Mouse (Mus musculus): ENCODE measurements around the gene Jkamp. TPM values are rescaled to one million over a fixed set of nuclear protein-coding genes. Genes with fewer than 3 reads are reported as not detected.
"Not testable (repeated sequence)": the region's sequence is repeated elsewhere in the genome, so short reads cannot be mapped to it uniquely, and the experiment has no call there.

Gene Jkamp
- polyA plus RNA-seq (2015; fragmentation: Nextera tagmentation; extraction: Ambion mirVana): 15.9 and 17.4 TPM in 2 replicates

GRCm38 (mm10) chr12:72085329-72086165 is at the start of gene Jkamp, which contains the start of gene L3hypdh:
Gene Jkamp, plus strand, starts transcription at chr12:72085589.
Gene L3hypdh, minus strand, starts transcription at chr12:72085439.
- Histone ChIP-seq H3K4me1 (ENCODE audit: control insufficient read depth, low read depth, low read length) (peaks cover 7% of the 10 kb centered on the region; the same call in 1 of the 2 replicates), H3K4me2 (ENCODE audit: low read depth, low read length) (peak within 1 kb of the TSS; percentile 78), H3K27me3 (ENCODE audit: control insufficient read depth, insufficient read depth, low read depth, low read length) (peaks cover 13% of the 10 kb centered on the region), H3K9ac (ENCODE audit: low read depth, low read length) (peak within 1 kb of the TSS; percentile 81), H3K36me3 (ENCODE audit: control insufficient read depth, insufficient read depth) (no peaks in the 10 kb centered on the region), H3K9me3 (replicated peaks; ENCODE audit: control insufficient read depth, low read length) (no peaks in the 10 kb centered on the region), H3K4me3 (ENCODE audit: low read depth, low read length) (peak within 1 kb of the TSS; percentile 87), H3K27ac (ENCODE audit: low read length) (peak within 1 kb of the TSS; percentile 93)
- ATAC-seq (ENCODE audit: low read depth): peak; percentile 89
- under 1% methylated on average over 60 of the region's 60 CpGs for WGBS (ENCODE audit: insufficient replicate concordance)

- H3K4me1 ChIP-seq (ENCODE audit: control insufficient read depth, low read depth, low read length): no peaks in the 10 kb centered on the region
- 42% methylated on average over 9 of the region's 9 CpGs for WGBS (ENCODE audit: insufficient replicate concordance)
- H3K36me3 ChIP-seq (ENCODE audit: control insufficient read depth, insufficient read depth): no peaks in the 10 kb centered on the region
- no peak for ATAC-seq (ENCODE audit: low read depth)
- no peaks in the 10 kb centered on the region for H3K27me3 ChIP-seq (ENCODE audit: control insufficient read depth, insufficient read depth, low read depth, low read length)
- H3K4me2 ChIP-seq (ENCODE audit: low read depth, low read length): no peak overlapping the region
- no peak overlapping the region for H3K4me3 ChIP-seq (ENCODE audit: low read depth, low read length)
- H3K9ac ChIP-seq (ENCODE audit: low read depth, low read length): no peak overlapping the region
- H3K9me3 ChIP-seq (replicated peaks; ENCODE audit: control insufficient read depth, low read length): no peaks in the 10 kb centered on the region
- H3K27ac ChIP-seq (ENCODE audit: low read length): no peak overlapping the region
Measured at GRCm38 (mm10) chr12:72036097-72036661, 49.2 kb upstream of the Jkamp start.

- Histone ChIP-seq H3K4me3 (ENCODE audit: low read depth, low read length) (no peak overlapping the region), H3K36me3 (ENCODE audit: control insufficient read depth, insufficient read depth) (no peaks in the 10 kb centered on the region), H3K4me1 (ENCODE audit: control insufficient read depth, low read depth, low read length) (no peaks in the 10 kb centered on the region), H3K9me3 (replicated peaks; ENCODE audit: control insufficient read depth, low read length) (no peaks in the 10 kb centered on the region), H3K4me2 (ENCODE audit: low read depth, low read length) (no peak overlapping the region), H3K27ac (ENCODE audit: low read length) (no peak overlapping the region), H3K9ac (ENCODE audit: low read depth, low read length) (no peak overlapping the region), H3K27me3 (ENCODE audit: control insufficient read depth, insufficient read depth, low read depth, low read length) (no peaks in the 10 kb centered on the region)
- 58% methylated on average over 6 of the region's 6 CpGs for WGBS (ENCODE audit: insufficient replicate concordance)
- no peak for ATAC-seq (ENCODE audit: low read depth)
Measured at GRCm38 (mm10) chr12:72037049-72037448, 48.3 kb upstream of the Jkamp start.

- Histone ChIP-seq H3K4me1 (ENCODE audit: control insufficient read depth, low read depth, low read length) (no peaks in the 10 kb centered on the region), H3K27ac (ENCODE audit: low read length) (no peak overlapping the region), H3K27me3 (ENCODE audit: control insufficient read depth, insufficient read depth, low read depth, low read length) (no peaks in the 10 kb centered on the region), H3K36me3 (ENCODE audit: control insufficient read depth, insufficient read depth) (no peaks in the 10 kb centered on the region), H3K9me3 (replicated peaks; ENCODE audit: control insufficient read depth, low read length) (no peaks in the 10 kb centered on the region), H3K9ac (ENCODE audit: low read depth, low read length) (no peak overlapping the region), H3K4me2 (ENCODE audit: low read depth, low read length) (no peak overlapping the region), H3K4me3 (ENCODE audit: low read depth, low read length) (no peak overlapping the region)
- WGBS (ENCODE audit: insufficient replicate concordance): 46% methylated on average over 2 of the region's 2 CpGs
- no peak for ATAC-seq (ENCODE audit: low read depth)
Measured at GRCm38 (mm10) chr12:72038866-72039265, 46.5 kb upstream of the Jkamp start.

- Histone ChIP-seq H3K9ac (ENCODE audit: low read depth, low read length) (no peak overlapping the region), H3K27ac (ENCODE audit: low read length) (no peak overlapping the region), H3K9me3 (replicated peaks; ENCODE audit: control insufficient read depth, low read length) (no peaks in the 10 kb centered on the region), H3K27me3 (ENCODE audit: control insufficient read depth, insufficient read depth, low read depth, low read length) (no peaks in the 10 kb centered on the region), H3K4me3 (ENCODE audit: low read depth, low read length) (no peak overlapping the region), H3K4me1 (ENCODE audit: control insufficient read depth, low read depth, low read length) (no peaks in the 10 kb centered on the region), H3K36me3 (ENCODE audit: control insufficient read depth, insufficient read depth) (no peaks in the 10 kb centered on the region), H3K4me2 (ENCODE audit: low read depth, low read length) (no peak overlapping the region)
- WGBS (ENCODE audit: insufficient replicate concordance): 52% methylated on average over 8 of the region's 8 CpGs
- ATAC-seq (ENCODE audit: low read depth): no peak
Measured at GRCm38 (mm10) chr12:72039501-72039900, 45.9 kb upstream of the Jkamp start.

GRCm38 (mm10) chr12:72041238-72041637 is 44.2 kb upstream of the Jkamp start:
- no peak overlapping the region for H3K9ac ChIP-seq (ENCODE audit: low read depth, low read length)
- H3K4me1 ChIP-seq (ENCODE audit: control insufficient read depth, low read depth, low read length): no peaks in the 10 kb centered on the region
- WGBS (ENCODE audit: insufficient replicate concordance): 67% methylated on average over 3 of the region's 3 CpGs
- H3K4me3 ChIP-seq (ENCODE audit: low read depth, low read length): no peak overlapping the region
- H3K4me2 ChIP-seq (ENCODE audit: low read depth, low read length): no peak overlapping the region
- no peaks in the 10 kb centered on the region for H3K27me3 ChIP-seq (ENCODE audit: control insufficient read depth, insufficient read depth, low read depth, low read length)
- no peaks in the 10 kb centered on the region for H3K9me3 ChIP-seq (replicated peaks; ENCODE audit: control insufficient read depth, low read length)
- H3K36me3 ChIP-seq (ENCODE audit: control insufficient read depth, insufficient read depth): no peaks in the 10 kb centered on the region
- no peak overlapping the region for H3K27ac ChIP-seq (ENCODE audit: low read length)
- no peak for ATAC-seq (ENCODE audit: low read depth)

GRCm38 (mm10) chr12:72047513-72047912 is 37.9 kb upstream of the Jkamp start:
- Histone ChIP-seq H3K4me1 (ENCODE audit: control insufficient read depth, low read depth, low read length) (no peaks in the 10 kb centered on the region), H3K27ac (ENCODE audit: low read length) (no peak overlapping the region), H3K27me3 (ENCODE audit: control insufficient read depth, insufficient read depth, low read depth, low read length) (no peaks in the 10 kb centered on the region), H3K36me3 (ENCODE audit: control insufficient read depth, insufficient read depth) (no peaks in the 10 kb centered on the region), H3K4me3 (ENCODE audit: low read depth, low read length) (no peak overlapping the region), H3K9ac (ENCODE audit: low read depth, low read length) (no peak overlapping the region), H3K9me3 (replicated peaks; ENCODE audit: control insufficient read depth, low read length) (no peaks in the 10 kb centered on the region), H3K4me2 (ENCODE audit: low read depth, low read length) (no peak overlapping the region)
- 5% methylated on average over 2 of the region's 2 CpGs for WGBS (ENCODE audit: insufficient replicate concordance)
- no peak for ATAC-seq (ENCODE audit: low read depth)

- not testable (repeated sequence) for H3K4me2 ChIP-seq (ENCODE audit: low read depth, low read length); ATAC-seq (ENCODE audit: low read depth); H3K4me3 ChIP-seq (ENCODE audit: low read depth, low read length); H3K9me3 ChIP-seq (replicated peaks; ENCODE audit: control insufficient read depth, low read length); H3K9ac ChIP-seq (ENCODE audit: low read depth, low read length); H3K27me3 ChIP-seq (ENCODE audit: control insufficient read depth, insufficient read depth, low read depth, low read length); H3K27ac ChIP-seq (ENCODE audit: low read length); H3K4me1 ChIP-seq (ENCODE audit: control insufficient read depth, low read depth, low read length); H3K36me3 ChIP-seq (ENCODE audit: control insufficient read depth, insufficient read depth)
- WGBS (ENCODE audit: insufficient replicate concordance): 68% methylated on average over 5 of the region's 5 CpGs
Measured at GRCm38 (mm10) chr12:72050156-72050555, 35.2 kb upstream of the Jkamp start.

- H3K36me3 ChIP-seq (ENCODE audit: control insufficient read depth, insufficient read depth): no peaks in the 10 kb centered on the region
- H3K4me3 ChIP-seq (ENCODE audit: low read depth, low read length): no peak overlapping the region
- H3K27ac ChIP-seq (ENCODE audit: low read length): no peak overlapping the region
- H3K4me1 ChIP-seq (ENCODE audit: control insufficient read depth, low read depth, low read length): no peaks in the 10 kb centered on the region
- 63% methylated on average over 4 of the region's 4 CpGs for WGBS (ENCODE audit: insufficient replicate concordance)
- no peak for ATAC-seq (ENCODE audit: low read depth)
- no peaks in the 10 kb centered on the region for H3K9me3 ChIP-seq (replicated peaks; ENCODE audit: control insufficient read depth, low read length)
- no peak overlapping the region for H3K9ac ChIP-seq (ENCODE audit: low read depth, low read length)
- H3K4me2 ChIP-seq (ENCODE audit: low read depth, low read length): no peak overlapping the region
- no peaks in the 10 kb centered on the region; the same call in 1 of the 2 replicates for H3K27me3 ChIP-seq (ENCODE audit: control insufficient read depth, insufficient read depth, low read depth, low read length)
Measured at GRCm38 (mm10) chr12:72050821-72051220, 34.6 kb upstream of the Jkamp start.
